Mouse (Mus musculus) heart, embryonic 16.5 days (tissue): ENCODE data around the gene Luc7l3. TPM values are rescaled to one million over a fixed set of nuclear protein-coding genes. Genes with fewer than 3 reads are reported as not detected.
A peak's percentile ranks its signal among the peaks of the same experiment; 100 is the strongest.

Experiments
- ATAC-seq: fragments of 200-750 bp; cut with Nextera tagmentation; replicated peaks from 2 replicates; pipeline ENCODE4 v1.8.0; 2017; ENCODE audit warnings: moderate number of reproducible peaks; ENCODE audit not compliant: insufficient read depth, low FRiP score; ENCODE audit errors: extremely low read depth
- H3K27ac ChIP-seq: fragments of 300-500 bp; sonication (generic); 2 replicates; pipeline ENCODE4 v1.5.1; 2014; ENCODE audit warnings: mild to moderate bottlenecking, low read length, control low read depth, moderate library complexity
- H3K27me3 ChIP-seq: fragments of 300-500 bp; sonication (generic); 2 replicates; pipeline ENCODE4 v1.6.1; 2014; ENCODE audit warnings: low read length, mixed read lengths; ENCODE audit not compliant: control insufficient read depth, insufficient read depth
- H3K36me3 ChIP-seq: fragments of 300-500 bp; sonication (generic); 2 replicates; pipeline ENCODE4 v1.6.1; 2014; ENCODE audit not compliant: control insufficient read depth, insufficient read depth
- H3K4me1 ChIP-seq: fragments of 300-500 bp; sonication (generic); 2 replicates; pipeline ENCODE4 v1.6.1; 2014; ENCODE audit warnings: low read length, mixed read lengths; ENCODE audit not compliant: control insufficient read depth, insufficient read depth
- H3K4me2 ChIP-seq: fragments of 300-500 bp; sonication (generic); 2 replicates; pipeline ENCODE4 v1.6.1; 2014; ENCODE audit warnings: low read depth, mild to moderate bottlenecking, control low read depth, low read length
- H3K4me3 ChIP-seq: fragments of 300-500 bp; sonication (generic); 2 replicates; pipeline ENCODE4 v1.5.1; 2014; ENCODE audit warnings: mild to moderate bottlenecking, control low read depth, low read length
- H3K9ac ChIP-seq: fragments of 300-500 bp; sonication (generic); 2 replicates; pipeline ENCODE4 v1.6.1; 2014; ENCODE audit warnings: low read length, control low read depth
- H3K9me3 ChIP-seq: fragments of 300-500 bp; sonication (generic); replicated peaks from 2 replicates; pipeline ENCODE4 v1.6.1; 2016; ENCODE audit warnings: low read length; ENCODE audit not compliant: control insufficient read depth
- WGBS: fragments of 180-500 bp; shearing (Covaris S2); extraction: QIAGEN DNeasy Blood & Tissue Kit; methylation state at CpG from one replicate; pipeline ENCODE4 v1.1.7; 2014; 5-methylcytosine and 5-hydroxymethylcytosine counted together
- polyA plus RNA-seq: library from polyadenylated mRNA; unstranded; fragments of >200 nt; fragmentation: Nextera tagmentation; extraction: Ambion mirVana; gene quantifications from 2 replicates; pipeline ENCODE4 v1.2.1, GENCODE M21; 2015

Gene Luc7l3
- polyA plus RNA-seq, 1 experiment from 2014 or later = 73.2 TPM

DNA sequence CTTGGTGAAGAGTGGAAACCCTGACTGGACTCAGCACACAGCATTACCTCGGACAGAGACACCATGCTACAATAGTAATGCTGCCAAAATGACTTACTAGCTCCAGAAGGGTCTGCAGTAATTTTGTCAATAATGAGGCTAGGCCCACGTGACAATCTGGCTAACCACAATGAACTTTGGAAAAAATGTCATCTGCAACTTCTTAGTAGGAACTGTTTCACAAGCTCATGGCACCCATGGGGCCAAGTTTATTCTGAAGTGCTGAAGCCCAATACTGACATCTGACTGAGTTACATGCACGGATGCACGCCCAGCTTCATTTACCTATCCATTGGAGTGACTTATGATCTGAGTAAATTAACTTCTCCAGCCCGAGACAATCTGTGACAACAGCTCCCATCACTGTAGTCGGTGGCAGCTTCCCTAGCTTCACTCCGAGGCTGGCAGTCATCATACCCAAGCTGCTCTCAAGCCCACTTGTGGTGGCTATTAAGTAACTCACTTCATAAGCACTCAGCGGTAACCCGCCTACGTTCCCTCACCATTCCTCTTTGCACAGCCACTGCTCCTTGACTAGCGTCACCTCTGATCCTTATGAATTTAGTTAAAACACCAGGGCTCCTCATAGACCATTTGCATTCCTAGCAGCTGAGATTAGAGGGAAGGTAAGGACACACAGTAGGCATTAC is 35.8 kb downstream of the Luc7l3 start:
- Histone ChIP-seq H3K9me3 (no peaks in the 10 kb centered on the region), H3K27ac (no peak overlapping the region), H3K4me3 (no peak overlapping the region), H3K9ac (no peak overlapping the region), H3K4me2 (no peak overlapping the region), H3K27me3 (no peaks in the 10 kb centered on the region), H3K36me3 (peaks cover 44% of the 10 kb centered on the region), H3K4me1 (peaks cover 4% of the 10 kb centered on the region; the same call in 1 of the 2 replicates)
- no peak for ATAC-seq
- WGBS = 81% methylated on average over 11 of the region's 11 CpGs

DNA sequence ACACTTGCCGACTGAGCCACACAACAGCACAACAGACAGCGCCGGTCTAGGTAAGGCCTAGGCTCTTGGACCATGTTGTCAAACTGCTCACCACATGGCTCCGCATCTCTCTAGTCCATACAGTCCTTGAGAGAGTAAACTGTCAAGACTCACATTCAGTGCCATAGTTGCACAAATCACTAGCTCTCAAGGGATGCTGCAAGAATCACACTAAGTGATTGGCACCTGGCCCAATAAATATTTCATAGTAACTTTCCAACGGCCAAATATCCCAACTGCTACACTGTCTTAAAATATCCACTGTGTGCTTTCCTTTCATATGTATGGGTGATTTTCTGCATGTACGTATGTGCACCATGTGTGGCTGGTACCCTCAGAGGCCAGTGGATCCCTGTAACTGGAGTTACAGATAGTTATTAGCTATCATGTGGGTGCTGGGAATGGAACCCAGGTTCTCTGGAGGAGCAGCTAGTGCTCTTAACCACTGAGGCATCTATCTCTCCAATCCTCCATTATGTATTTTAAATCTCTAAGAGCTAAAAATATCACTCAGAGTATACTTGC is 38.2 kb downstream of the Luc7l3 start:
- Histone ChIP-seq H3K4me2 (no peak overlapping the region), H3K9me3 (no peaks in the 10 kb centered on the region), H3K27me3 (no peaks in the 10 kb centered on the region), H3K27ac (no peak overlapping the region), H3K4me1 (peaks cover 4% of the 10 kb centered on the region; the same call in 1 of the 2 replicates), H3K36me3 (peaks cover 26% of the 10 kb centered on the region), H3K4me3 (no peak overlapping the region), H3K9ac (no peak overlapping the region)
- WGBS = 88% methylated on average over 6 of the region's 6 CpGs
- ATAC-seq = no peak

DNA sequence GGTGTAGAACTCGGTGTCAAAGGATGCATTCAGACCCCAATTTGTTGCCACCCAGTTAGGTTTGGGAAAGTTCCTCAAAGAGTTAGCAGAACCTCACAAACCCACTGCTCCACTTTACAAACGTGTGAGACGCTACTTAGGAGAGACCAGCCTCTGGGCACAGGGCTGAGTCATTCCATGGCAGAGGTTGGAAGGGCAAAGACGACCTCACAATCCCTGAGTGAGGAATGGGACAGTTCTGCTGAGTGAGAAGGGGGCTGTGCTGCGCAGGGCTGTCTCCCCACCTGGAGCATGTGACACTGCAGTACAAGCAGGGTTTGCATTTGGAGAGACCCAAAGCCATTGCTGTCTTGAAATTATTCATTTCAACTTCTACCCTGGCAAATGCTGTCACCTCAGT is 39.5 kb downstream of the Luc7l3 start:
- Histone ChIP-seq H3K27ac (peak overlapping the region; percentile 9; the same call in 1 of the 2 replicates), H3K4me1 (peaks cover 4% of the 10 kb centered on the region; the same call in 1 of the 2 replicates), H3K4me2 (no peak overlapping the region), H3K4me3 (no peak overlapping the region), H3K27me3 (no peaks in the 10 kb centered on the region), H3K36me3 (peaks cover 18% of the 10 kb centered on the region), H3K9ac (no peak overlapping the region), H3K9me3 (no peaks in the 10 kb centered on the region)
- WGBS = 58% methylated on average over 5 of the region's 5 CpGs
- no peak for ATAC-seq

- Histone ChIP-seq H3K36me3 (peaks cover 14% of the 10 kb centered on the region), H3K27ac (peak within 1 kb of the TSS; percentile 9), H3K4me1 (peaks cover 6% of the 10 kb centered on the region), H3K27me3 (no peaks in the 10 kb centered on the region), H3K9ac (no peak within 1 kb of the TSS), H3K4me3 (no peak within 1 kb of the TSS), H3K9me3 (no peaks in the 10 kb centered on the region), H3K4me2 (no peak within 1 kb of the TSS)
- 0 out of 2 replicates have a peak, but pooled peaks have one; percentile 7 for ATAC-seq
- WGBS = 65% methylated on average over 11 of the region's 11 CpGs
These were observed 40.3 kb downstream of the Luc7l3 start, which contains the start of gene Gm21885 for GRCm38 (mm10) chr11:94281199-94282181. Gm21885 (plus strand) TSS chr11:94281873.

- peaks cover 11% of the 10 kb centered on the region for H3K4me1 ChIP-seq
- H3K9me3 ChIP-seq = no peaks in the 10 kb centered on the region
- peak overlapping the region; percentile 77 for H3K4me2 ChIP-seq
- no peaks in the 10 kb centered on the region for H3K27me3 ChIP-seq
- WGBS = 8% methylated on average over 20 of the region's 20 CpGs
- no peaks in the 10 kb centered on the region for H3K36me3 ChIP-seq
- no peak overlapping the region for H3K27ac ChIP-seq
- H3K4me3 ChIP-seq = peak overlapping the region; percentile 48
- H3K9ac ChIP-seq = peak overlapping the region; percentile 58
- peak; percentile 79 for ATAC-seq
These were observed 44.9 kb downstream of the Luc7l3 start for GRCm38 (mm10) chr11:94276869-94277337.

GRCm38 (mm10) chr11:94275686-94276085 is 46.1 kb downstream of the Luc7l3 start:
- H3K4me1 ChIP-seq = peaks cover 7% of the 10 kb centered on the region
- H3K27me3 ChIP-seq = no peaks in the 10 kb centered on the region
- no peaks in the 10 kb centered on the region for H3K36me3 ChIP-seq
- H3K27ac ChIP-seq = no peak overlapping the region
- 79% methylated on average over 2 of the region's 2 CpGs for WGBS
- no peak for ATAC-seq
- no peaks in the 10 kb centered on the region for H3K9me3 ChIP-seq
- no peak overlapping the region for H3K4me2 ChIP-seq
- no peak overlapping the region for H3K9ac ChIP-seq
- H3K4me3 ChIP-seq = no peak overlapping the region

DNA sequence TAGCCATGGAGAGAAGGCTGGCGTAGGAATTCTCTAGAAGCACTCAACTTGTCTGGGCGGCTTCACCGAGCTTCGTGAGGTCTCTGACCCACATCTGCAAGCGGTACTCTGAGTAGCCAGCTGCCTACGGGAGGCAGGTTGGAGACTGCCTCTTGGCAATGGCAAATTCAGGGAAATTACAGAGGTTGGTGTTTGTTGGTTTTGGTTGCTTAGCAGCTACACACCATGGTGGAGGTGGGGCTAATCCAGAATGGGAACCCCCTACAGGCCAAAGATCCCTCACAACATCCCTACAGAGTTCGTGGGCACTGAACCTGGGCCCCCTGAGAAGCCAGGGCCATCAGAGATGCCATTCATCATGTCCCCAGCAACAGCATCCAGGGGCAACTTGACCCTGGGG is 46.6 kb downstream of the Luc7l3 start:
- Histone ChIP-seq H3K36me3 (no peaks in the 10 kb centered on the region), H3K27ac (no peak overlapping the region), H3K4me2 (no peak overlapping the region), H3K4me3 (no peak overlapping the region), H3K9ac (no peak overlapping the region), H3K4me1 (peaks cover 7% of the 10 kb centered on the region), H3K27me3 (no peaks in the 10 kb centered on the region), H3K9me3 (no peaks in the 10 kb centered on the region)
- ATAC-seq = no peak
- 80% methylated on average over 7 of the region's 7 CpGs for WGBS

DNA sequence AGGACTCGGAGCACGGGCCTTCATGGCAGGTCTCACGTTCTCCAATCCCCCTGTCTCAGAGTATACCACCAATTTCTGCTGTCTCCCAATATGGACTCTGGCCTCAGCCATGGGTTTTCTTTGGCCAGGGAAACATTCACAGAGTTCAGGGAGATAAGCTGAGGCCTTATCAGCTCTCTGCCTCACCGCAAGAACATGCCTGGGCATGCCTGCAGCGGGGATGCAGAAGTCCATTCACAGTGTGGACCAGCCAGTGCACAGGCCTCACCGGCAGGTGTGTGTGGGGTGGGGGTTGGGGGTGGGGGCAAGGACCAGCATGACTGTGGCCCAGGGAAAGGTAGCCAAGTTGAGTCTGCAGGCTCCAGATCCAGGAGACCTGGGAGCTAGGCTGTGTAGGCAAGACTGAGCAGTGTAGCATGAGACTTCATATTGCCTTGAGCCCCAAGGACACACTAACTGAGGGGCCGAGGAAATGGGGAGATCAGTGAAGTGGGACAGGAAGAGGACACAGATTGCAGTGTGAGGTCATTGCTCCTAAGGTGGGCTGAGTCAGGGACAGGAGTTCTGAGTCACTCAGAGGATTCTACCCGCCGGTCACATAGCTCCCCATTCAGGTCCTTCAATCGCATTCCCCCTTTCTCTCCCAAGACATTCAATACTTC is 47.5 kb downstream of the Luc7l3 start:
- Histone ChIP-seq H3K4me2 (no peak overlapping the region), H3K4me1 (peaks cover 7% of the 10 kb centered on the region), H3K36me3 (no peaks in the 10 kb centered on the region), H3K27me3 (no peaks in the 10 kb centered on the region), H3K27ac (no peak overlapping the region), H3K9me3 (no peaks in the 10 kb centered on the region), H3K4me3 (no peak overlapping the region), H3K9ac (no peak overlapping the region)
- no peak for ATAC-seq
- WGBS = 64% methylated on average over 10 of the region's 10 CpGs
